Mouse (Mus musculus) liver, postnatal 0 days (tissue): ENCODE measurements around the gene Dync2h1. TPM values are rescaled to one million over a fixed set of nuclear protein-coding genes. Genes with fewer than 3 reads are reported as not detected.
"Not testable (repeated sequence)": the region's sequence is repeated elsewhere in the genome, so short reads cannot be mapped to it uniquely, and the experiment has no call there.

ENCODE experiments used
- ATAC-seq: fragments of 200-750 bp; cut with Nextera tagmentation; 2 replicates; pipeline ENCODE4 v1.8.0; 2017; ENCODE audit warnings: mild to moderate bottlenecking, moderate library complexity
- DNase-seq: peaks from one replicate; pipeline ENCODE4 v3.0.0-alpha.2; 2016
- H3K27ac ChIP-seq: fragments of 300-500 bp; sonication (generic); 2 replicates; pipeline ENCODE4 v1.5.1; 2014; ENCODE audit warnings: antibody characterized with exemption, moderate library complexity, mild to moderate bottlenecking, low read depth
- H3K27me3 ChIP-seq: fragments of 300-500 bp; sonication (generic); 2 replicates; pipeline ENCODE4 v1.6.1; 2014; ENCODE audit warnings: low read length, control low read depth, mixed read lengths; ENCODE audit not compliant: insufficient read depth
- H3K36me3 ChIP-seq: fragments of 300-500 bp; sonication (generic); replicated peaks from 2 replicates; pipeline ENCODE4 v1.6.1; 2014; ENCODE audit warnings: mild to moderate bottlenecking, control low read depth, low read length, moderate library complexity, mixed read lengths; ENCODE audit not compliant: insufficient read depth
- H3K4me1 ChIP-seq: fragments of 300-500 bp; sonication (generic); 2 replicates; pipeline ENCODE4 v1.6.1; 2014; ENCODE audit warnings: antibody characterized with exemption, mild to moderate bottlenecking, control low read depth; ENCODE audit not compliant: insufficient read depth
- H3K4me2 ChIP-seq: fragments of 300-500 bp; sonication (generic); 2 replicates; pipeline ENCODE4 v1.6.1; 2014; ENCODE audit warnings: low read depth, mild to moderate bottlenecking, low read length, moderate library complexity, mixed read lengths
- H3K4me3 ChIP-seq: fragments of 300-500 bp; sonication (generic); 2 replicates; pipeline ENCODE4 v1.5.1; 2014; ENCODE audit warnings: low read depth, low read length
- H3K9ac ChIP-seq: fragments of 300-500 bp; sonication (generic); replicated peaks from 2 replicates; pipeline ENCODE4 v1.6.1; 2014; ENCODE audit warnings: mild to moderate bottlenecking, moderate library complexity
- H3K9me3 ChIP-seq: fragments of 300-500 bp; sonication (generic); 2 replicates; pipeline ENCODE4 v1.6.1; 2016; ENCODE audit warnings: mild to moderate bottlenecking, control low read depth, low read length, mixed read lengths
- CTCF ChIP-seq: sonication (generic); IDR thresholded peaks from 2 replicates; pipeline ENCODE4 v1.5.1; 2016; ENCODE audit warnings: antibody characterized with exemption, low read depth
- EP300 ChIP-seq: IDR thresholded peaks from 2 replicates; pipeline ENCODE4 v1.6.1; 2016; ENCODE audit warnings: antibody characterized with exemption, low read depth, mild to moderate bottlenecking
- WGBS: fragments of 180-500 bp; shearing (Covaris S2); extraction: QIAGEN DNeasy Blood & Tissue Kit; methylation state at CpG from one replicate; pipeline ENCODE4 v1.1.7; 2014; ENCODE audit not compliant: insufficient replicate concordance; 5-methylcytosine and 5-hydroxymethylcytosine counted together
- polyA plus RNA-seq: library from polyadenylated mRNA; unstranded; fragments of >200 nt; fragmentation: Nextera tagmentation; extraction: Ambion mirVana; gene quantifications from 2 replicates; pipeline ENCODE4 v1.2.1, GENCODE M21; 2015

The Dync2h1 gene
- polyA plus RNA-seq, result 1.3 and 1.5 TPM in 2 replicates

DNA sequence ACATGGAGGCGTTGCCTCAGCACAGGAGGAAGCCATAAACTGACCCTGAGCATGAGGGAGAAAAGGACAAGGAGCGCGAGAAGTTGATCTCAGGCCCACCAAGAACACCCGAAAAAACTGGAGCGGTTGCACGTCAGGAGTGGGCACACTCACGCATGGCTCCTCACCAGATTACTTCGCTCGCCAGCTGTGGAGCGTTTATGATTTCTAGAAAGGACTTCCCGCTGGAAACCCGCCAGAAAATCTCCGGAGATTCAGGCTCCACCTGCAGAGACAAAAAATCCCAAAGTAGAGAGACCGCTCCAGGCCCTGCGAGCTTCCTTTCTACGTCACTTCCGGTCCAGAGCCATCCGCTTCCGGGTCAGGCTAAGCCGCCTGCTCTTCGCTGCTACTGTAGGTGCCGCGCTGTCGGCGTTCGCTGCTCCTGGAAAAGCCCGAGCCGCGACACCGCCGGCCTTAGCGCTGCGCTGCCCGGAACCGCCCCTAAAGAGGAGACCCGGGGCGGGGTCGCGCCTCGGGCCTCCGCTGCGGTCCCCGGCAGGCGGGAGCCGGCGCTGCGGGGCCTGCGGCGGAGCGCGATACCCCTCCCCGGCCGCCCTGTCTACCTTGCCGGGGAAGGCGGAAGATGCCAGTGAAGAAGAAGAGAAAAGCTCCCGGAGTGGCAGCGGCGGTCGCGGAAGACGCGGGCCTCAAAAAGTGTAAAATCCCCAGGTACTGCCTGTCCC lies at the start of gene Dync2h1, which contains the start of gene Dcun1d5:
Dync2h1 (minus strand) TSS at position 275 of the 725 bp plus-strand sequence.
Dcun1d5 (plus strand) TSS at position 349 of the 725 bp plus-strand sequence.
- DNase-seq, result peak; percentile 92
- peak within 1 kb of the TSS; percentile 95 for H3K27ac ChIP-seq
- H3K36me3 ChIP-seq, result peaks cover 8% of the 10 kb centered on the region; the same call in 1 of the 2 replicates
- TF ChIP-seq CTCF (no peak), EP300 (no peak)
- H3K4me3 ChIP-seq, result peak within 1 kb of the TSS; percentile 90
- no peaks in the 10 kb centered on the region for H3K27me3 ChIP-seq
- peak within 1 kb of the TSS; percentile 80 for H3K4me2 ChIP-seq
- ATAC-seq, result peak; percentile 99
- no peaks in the 10 kb centered on the region for H3K9me3 ChIP-seq
- peaks cover 11% of the 10 kb centered on the region for H3K4me1 ChIP-seq
- 2% methylated on average over 58 of the region's 62 CpGs for WGBS
- peak within 1 kb of the TSS; percentile 88 for H3K9ac ChIP-seq

DNA sequence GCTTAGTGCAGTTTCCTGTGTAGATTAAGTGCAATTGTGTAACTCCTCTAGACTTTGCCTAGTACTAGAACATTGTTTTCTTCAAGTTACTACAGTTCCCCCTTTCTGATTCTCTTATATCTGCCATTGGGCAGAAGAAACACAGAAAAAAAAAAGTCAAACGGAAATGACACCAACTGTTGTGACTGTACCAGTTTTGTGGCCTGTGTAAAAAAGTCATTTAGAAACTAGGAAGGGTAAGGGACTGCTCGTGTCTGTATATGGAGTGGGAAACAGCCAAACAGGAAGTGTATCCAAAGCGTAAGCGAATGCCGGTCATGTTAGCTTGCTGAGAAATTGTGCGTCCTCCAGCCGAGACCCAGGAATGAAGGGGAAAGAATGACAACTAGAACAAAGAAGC lies 37.2 kb upstream of the Dync2h1 start:
- no peaks in the 10 kb centered on the region for H3K4me1 ChIP-seq
- H3K27ac ChIP-seq, result peak overlapping the region; percentile 44
- H3K4me2 ChIP-seq, result no peak overlapping the region
- ATAC-seq (peak; percentile 66), DNase-seq (no peak)
- no peaks in the 10 kb centered on the region for H3K9me3 ChIP-seq
- H3K9ac ChIP-seq, result no peak overlapping the region
- TF ChIP-seq CTCF (no peak), EP300 (no peak)
- no peaks in the 10 kb centered on the region for H3K27me3 ChIP-seq
- H3K36me3 ChIP-seq, result no peaks in the 10 kb centered on the region
- whole genome bisulfite sequencing, result 58% methylated on average over 7 of the region's 7 CpGs
- no peak overlapping the region for H3K4me3 ChIP-seq

GRCm38 (mm10) chr9:7221024-7221423 lies 36.8 kb upstream of the Dync2h1 start:
- Histone ChIP-seq H3K4me2 (no peak overlapping the region), H3K4me1 (no peaks in the 10 kb centered on the region), H3K27ac (peak overlapping the region; percentile 41; the same call in 1 of the 2 replicates), H3K9ac (no peak overlapping the region), H3K36me3 (no peaks in the 10 kb centered on the region), H3K9me3 (no peaks in the 10 kb centered on the region), H3K4me3 (no peak overlapping the region), H3K27me3 (no peaks in the 10 kb centered on the region)
- DNase-seq (no peak), ATAC-seq (peak; percentile 27; the same call in 1 of the 2 replicates)
- TF ChIP-seq CTCF (peak; percentile 34), EP300 (no peak)
- WGBS, result 79% methylated on average over 5 of the region's 5 CpGs

DNA sequence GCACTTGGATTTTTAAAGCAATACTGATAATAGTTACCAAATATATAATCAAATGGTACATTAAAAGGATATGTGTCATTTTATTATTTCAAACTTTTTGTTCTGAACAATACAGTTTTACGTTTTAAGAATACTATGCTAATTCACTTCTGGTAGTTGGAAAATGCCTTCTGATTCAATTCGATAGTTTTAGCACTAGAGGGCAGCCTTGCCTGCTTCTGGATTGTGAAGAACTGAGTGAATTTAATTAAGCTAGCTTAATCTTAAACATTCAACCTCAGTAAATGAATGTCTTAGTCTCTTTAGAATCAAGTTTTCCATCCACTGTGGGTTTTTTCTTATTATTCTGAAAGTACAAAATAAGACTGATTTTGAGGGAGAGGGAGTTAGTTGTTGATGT lies 32.0 kb upstream of the Dync2h1 start:
- H3K27ac ChIP-seq, result no peak overlapping the region
- no peaks in the 10 kb centered on the region for H3K27me3 ChIP-seq
- no peak overlapping the region for H3K4me3 ChIP-seq
- 49% methylated on average over 2 of the region's 2 CpGs for WGBS
- H3K4me1 ChIP-seq, result no peaks in the 10 kb centered on the region
- no peaks in the 10 kb centered on the region for H3K9me3 ChIP-seq
- TF ChIP-seq CTCF, result peak; percentile 68
- no peak for TF ChIP-seq EP300
- H3K9ac ChIP-seq, result no peak overlapping the region
- DNase-seq (peak; percentile 14), ATAC-seq (no peak)
- peaks cover 4% of the 10 kb centered on the region; the same call in 1 of the 2 replicates for H3K36me3 ChIP-seq
- H3K4me2 ChIP-seq, result no peak overlapping the region

DNA sequence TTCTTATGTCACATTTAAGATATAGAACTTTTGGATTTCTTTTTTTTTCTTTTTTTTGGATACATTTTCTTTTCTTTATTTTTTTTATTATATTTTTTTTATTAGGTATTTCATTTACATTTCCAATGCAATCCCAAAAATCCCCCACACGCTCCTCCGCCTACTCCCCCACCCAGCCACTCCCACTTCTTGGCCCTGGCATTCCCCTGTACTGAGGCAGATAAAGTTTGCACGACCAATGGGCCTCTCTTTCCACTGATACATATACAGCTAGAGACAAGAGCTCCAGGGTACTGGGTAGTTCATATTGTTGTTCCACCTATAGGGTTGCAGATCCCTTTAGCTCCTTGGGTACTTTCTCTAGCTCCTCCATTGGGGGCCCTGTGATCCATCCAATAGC lies 6.4 kb upstream of the Dync2h1 start:
- not testable (repeated sequence) for H3K4me1 ChIP-seq, H3K27me3 ChIP-seq, H3K9ac ChIP-seq, H3K27ac ChIP-seq, DNase-seq, H3K4me3 ChIP-seq, ATAC-seq, H3K4me2 ChIP-seq, H3K9me3 ChIP-seq, H3K36me3 ChIP-seq
- WGBS, result 72% methylated on average over 3 of the region's 3 CpGs

DNA sequence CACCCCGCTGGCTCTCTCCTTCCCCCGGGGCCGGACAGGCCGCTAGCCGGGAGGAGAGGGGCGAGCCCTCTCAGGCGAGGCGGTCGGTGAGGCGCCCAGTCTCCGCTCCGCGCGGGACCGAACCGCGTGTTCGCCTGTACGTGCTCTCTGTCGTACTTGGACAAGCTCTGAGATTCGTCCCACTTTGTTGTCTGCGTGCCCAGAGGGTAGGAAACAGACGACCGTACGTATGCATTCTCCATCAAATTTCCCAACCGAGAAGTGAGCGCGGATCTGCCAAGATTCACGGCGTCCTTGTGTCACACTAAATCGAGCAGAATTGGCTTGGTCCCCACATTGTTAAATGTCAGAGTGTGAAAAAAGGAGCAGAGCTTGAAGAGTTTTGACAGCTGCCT lies 648 bp upstream of the Dync2h1 start:
- Histone ChIP-seq H3K4me1 (peaks cover 11% of the 10 kb centered on the region), H3K9me3 (no peaks in the 10 kb centered on the region), H3K27ac (peak overlapping the region; percentile 95), H3K4me3 (peak overlapping the region; percentile 90), H3K27me3 (no peaks in the 10 kb centered on the region), H3K36me3 (peaks cover 8% of the 10 kb centered on the region), H3K4me2 (peak overlapping the region; percentile 80), H3K9ac (peak overlapping the region; percentile 88)
- WGBS, result under 1% methylated on average over 29 of the region's 31 CpGs
- ATAC-seq (peak; percentile 67), DNase-seq (no peak)
- TF ChIP-seq CTCF, result no peak
- no peak for TF ChIP-seq EP300
